Mouse (Mus musculus) midbrain, embryonic 14.5 days (tissue): ENCODE results near the gene Adss. TPM values are rescaled to one million over a fixed set of nuclear protein-coding genes. Genes with fewer than 3 reads are reported as not detected.

Experiments used
- ATAC-seq: fragments of 200-750 bp; cut with Nextera tagmentation; 2 replicates; pipeline ENCODE4 v1.8.0; 2017; ENCODE audit warnings: moderate number of reproducible peaks, moderate library complexity; ENCODE audit not compliant: low FRiP score, low TSS enrichment
- DNase-seq: peaks from one replicate; pipeline ENCODE4 v3.0.0-alpha.2; 2015
- H3K27ac ChIP-seq: fragments of 300-500 bp; sonication (generic); replicated peaks from 2 replicates; pipeline ENCODE4 v1.5.1; 2014; ENCODE audit warnings: mild to moderate bottlenecking, low read depth, low read length, moderate library complexity
- H3K27me3 ChIP-seq: fragments of 300-500 bp; sonication (generic); 2 replicates; pipeline ENCODE4 v1.6.1; 2014; ENCODE audit warnings: low read length, control low read depth, mixed read lengths; ENCODE audit not compliant: control insufficient read depth, insufficient read depth
- H3K36me3 ChIP-seq: fragments of 300-500 bp; sonication (generic); 2 replicates; pipeline ENCODE4 v1.6.1; 2014; ENCODE audit warnings: low read length, control low read depth; ENCODE audit not compliant: control insufficient read depth, insufficient read depth
- H3K4me1 ChIP-seq: fragments of 300-500 bp; sonication (generic); 2 replicates; pipeline ENCODE4 v1.6.1; 2014; ENCODE audit warnings: mild to moderate bottlenecking, antibody characterized with exemption, low read length, control low read depth; ENCODE audit not compliant: control insufficient read depth, insufficient read depth
- H3K4me2 ChIP-seq: fragments of 300-500 bp; sonication (generic); 2 replicates; pipeline ENCODE4 v1.6.1; 2014; ENCODE audit warnings: mild to moderate bottlenecking, low read length, moderate library complexity
- H3K4me3 ChIP-seq: fragments of 300-500 bp; sonication (generic); replicated peaks from 2 replicates; pipeline ENCODE4 v1.5.1; 2014; ENCODE audit warnings: low read depth, low read length
- H3K9ac ChIP-seq: fragments of 300-500 bp; sonication (generic); replicated peaks from 2 replicates; pipeline ENCODE4 v1.6.1; 2014; ENCODE audit warnings: mild to moderate bottlenecking, low read length, moderate library complexity
- H3K9me3 ChIP-seq: fragments of 300-500 bp; sonication (generic); 2 replicates; pipeline ENCODE4 v1.6.1; 2016; ENCODE audit warnings: low read length, control low read depth, mixed read lengths; ENCODE audit not compliant: control insufficient read depth
- WGBS: fragments of 180-500 bp; shearing (Covaris S2); extraction: QIAGEN DNeasy Blood & Tissue Kit; methylation state at CpG from one replicate; pipeline ENCODE4 v1.1.7; 2014; 5-methylcytosine and 5-hydroxymethylcytosine counted together
- polyA plus RNA-seq: library from polyadenylated mRNA; unstranded; fragments of >200 nt; fragmentation: Nextera tagmentation; extraction: Ambion mirVana; gene quantifications from 2 replicates; pipeline ENCODE4 v1.2.1, GENCODE M21; 2014

Gene Adss
- polyA plus RNA-seq, 1 experiment from 2014 or later, result 54.3 TPM

- WGBS, result 89% methylated on average over 3 of the region's 3 CpGs
- peaks cover 17% of the 10 kb centered on the region for H3K4me1 ChIP-seq
- no peak for DNase-seq
- no peak overlapping the region for H3K4me2 ChIP-seq
- no peak for ATAC-seq
- peaks cover 7% of the 10 kb centered on the region for H3K9me3 ChIP-seq
- H3K27me3 ChIP-seq, result no peaks in the 10 kb centered on the region
- H3K27ac ChIP-seq, result no peak overlapping the region
- no peak overlapping the region for H3K9ac ChIP-seq
- no peak overlapping the region for H3K4me3 ChIP-seq
- no peaks in the 10 kb centered on the region for H3K36me3 ChIP-seq
Observed at GRCm38 (mm10) chr1:177792835-177793234, 3.5 kb downstream of the Adss start.

DNA sequence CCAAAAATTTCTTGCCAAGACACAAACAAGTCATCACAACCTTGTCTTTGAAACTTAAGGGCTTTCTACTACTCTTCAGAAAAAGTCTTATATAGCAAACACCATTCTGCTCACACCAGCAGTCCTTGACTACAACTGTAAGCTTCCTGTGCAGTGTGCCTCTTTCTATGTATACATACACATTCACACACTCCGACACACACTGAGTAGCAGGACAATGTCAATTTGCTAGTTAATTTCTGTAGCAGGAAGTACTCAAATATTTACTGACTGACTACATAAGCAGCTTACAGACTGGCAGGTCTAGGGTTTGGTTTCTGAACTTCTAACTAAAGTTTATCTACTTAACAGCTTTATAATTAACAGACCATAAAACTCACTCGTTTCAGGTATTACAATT lies 18.9 kb downstream of the Adss start:
- 93% methylated on average over 2 of the region's 2 CpGs for WGBS
- Histone ChIP-seq H3K4me1 (no peaks in the 10 kb centered on the region), H3K9ac (no peak overlapping the region), H3K4me3 (no peak overlapping the region), H3K4me2 (no peak overlapping the region), H3K36me3 (peaks cover 38% of the 10 kb centered on the region), H3K9me3 (no peaks in the 10 kb centered on the region), H3K27me3 (no peaks in the 10 kb centered on the region), H3K27ac (no peak overlapping the region)
- ATAC-seq (no peak), DNase-seq (no peak)

GRCm38 (mm10) chr1:177768931-177769330 lies 27.4 kb downstream of the Adss start:
- no peaks in the 10 kb centered on the region for H3K27me3 ChIP-seq
- no peak overlapping the region for H3K4me3 ChIP-seq
- no peaks in the 10 kb centered on the region for H3K9me3 ChIP-seq
- peaks cover 49% of the 10 kb centered on the region for H3K36me3 ChIP-seq
- no peaks in the 10 kb centered on the region for H3K4me1 ChIP-seq
- H3K27ac ChIP-seq, result no peak overlapping the region
- H3K9ac ChIP-seq, result no peak overlapping the region
- no peak overlapping the region for H3K4me2 ChIP-seq
- no peak for ATAC-seq
- no peak for DNase-seq

DNA sequence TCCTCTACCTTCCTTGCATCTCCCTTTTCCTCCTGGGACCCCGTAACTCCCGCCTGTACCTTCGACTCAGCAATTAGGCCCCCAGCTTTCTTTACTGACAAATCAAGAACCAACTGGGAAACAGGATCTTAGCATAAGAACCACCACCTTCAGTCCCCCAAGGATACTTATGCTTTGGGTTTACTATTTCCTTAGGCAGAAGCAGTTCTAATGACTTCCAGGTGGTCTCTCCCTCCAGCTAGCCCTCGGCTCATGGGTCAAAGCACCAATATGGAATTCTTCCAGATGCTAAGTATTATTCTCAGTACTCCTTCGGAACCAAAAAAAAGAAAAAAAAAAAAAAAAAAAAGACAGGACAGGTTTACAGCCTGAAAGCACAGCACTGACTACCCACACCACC lies 39.1 kb downstream of the Adss start:
- no peak overlapping the region for H3K4me2 ChIP-seq
- no peaks in the 10 kb centered on the region for H3K36me3 ChIP-seq
- no peak overlapping the region for H3K27ac ChIP-seq
- no peak overlapping the region for H3K4me3 ChIP-seq
- no peaks in the 10 kb centered on the region for H3K27me3 ChIP-seq
- DNase-seq (no peak), ATAC-seq (no peak)
- WGBS, result 92% methylated on average over 5 of the region's 5 CpGs
- no peaks in the 10 kb centered on the region for H3K9me3 ChIP-seq
- no peak overlapping the region for H3K9ac ChIP-seq
- no peaks in the 10 kb centered on the region for H3K4me1 ChIP-seq

- Histone ChIP-seq H3K27ac (no peak overlapping the region), H3K4me3 (no peak overlapping the region), H3K9ac (no peak overlapping the region), H3K4me1 (no peaks in the 10 kb centered on the region), H3K4me2 (no peak overlapping the region), H3K36me3 (no peaks in the 10 kb centered on the region), H3K9me3 (peaks cover 22% of the 10 kb centered on the region), H3K27me3 (no peaks in the 10 kb centered on the region)
- DNase-seq, result no peak
- WGBS, result 43% methylated on average over 1 of the region's 1 CpGs
- no peak for ATAC-seq
Observed at GRCm38 (mm10) chr1:177753496-177753895, 42.8 kb downstream of the Adss start.

- 97% methylated on average over 6 of the region's 6 CpGs for WGBS
- ATAC-seq, result no peak
Observed at GRCm38 (mm10) chr1:177747869-177748540, 48.3 kb downstream of the Adss start.

GRCm38 (mm10) chr1:177744521-177745325 lies 51.6 kb downstream of the Adss start:
- 86% methylated on average over 7 of the region's 7 CpGs for WGBS
- Histone ChIP-seq H3K27me3 (no peaks in the 10 kb centered on the region), H3K4me1 (no peaks in the 10 kb centered on the region), H3K4me3 (no peak overlapping the region), H3K36me3 (no peaks in the 10 kb centered on the region), H3K9me3 (peaks cover 8% of the 10 kb centered on the region), H3K4me2 (no peak overlapping the region), H3K27ac (no peak overlapping the region), H3K9ac (no peak overlapping the region)
- ATAC-seq (no peak), DNase-seq (no peak)

More at GRCm38 (mm10) chr1:177747869-177748540, 48.3 kb downstream of the Adss start:
- H3K9me3 ChIP-seq, result peaks cover 22% of the 10 kb centered on the region
- no peak for DNase-seq
- no peak overlapping the region for H3K4me2 ChIP-seq
- no peaks in the 10 kb centered on the region for H3K36me3 ChIP-seq
- no peaks in the 10 kb centered on the region for H3K27me3 ChIP-seq
- H3K4me3 ChIP-seq, result no peak overlapping the region
- no peak overlapping the region for H3K27ac ChIP-seq
- no peaks in the 10 kb centered on the region for H3K4me1 ChIP-seq
- no peak overlapping the region for H3K9ac ChIP-seq

GRCm38 (mm10) chr1:177742119-177742518 lies 54.2 kb downstream of the Adss start:
- ATAC-seq, result no peak
- H3K4me2 ChIP-seq, result no peak overlapping the region
- no peaks in the 10 kb centered on the region for H3K4me1 ChIP-seq
- WGBS, result 86% methylated on average over 1 of the region's 1 CpGs
- H3K4me3 ChIP-seq, result no peak overlapping the region
- DNase-seq, result no peak
- no peaks in the 10 kb centered on the region for H3K9me3 ChIP-seq
- H3K36me3 ChIP-seq, result no peaks in the 10 kb centered on the region
- H3K27me3 ChIP-seq, result no peaks in the 10 kb centered on the region
- no peak overlapping the region for H3K9ac ChIP-seq
- no peak overlapping the region for H3K27ac ChIP-seq

DNA sequence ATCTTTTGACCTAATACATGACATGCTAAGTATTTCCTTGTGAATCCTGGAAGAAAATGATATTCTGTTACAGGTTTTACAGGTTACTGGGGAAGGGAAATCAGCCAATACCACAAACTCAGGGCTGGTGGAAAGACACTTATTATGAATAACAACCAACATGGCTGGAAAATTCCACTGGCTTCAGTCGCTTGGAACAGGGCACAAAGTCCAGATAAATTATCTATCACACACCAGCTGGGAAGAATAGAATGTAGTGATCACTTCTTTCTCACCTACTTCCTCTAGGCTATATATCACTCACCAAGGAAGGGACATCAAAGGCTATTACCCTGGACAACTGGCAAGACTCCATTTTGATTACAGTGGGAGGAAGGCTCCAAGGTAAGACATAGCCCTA lies 55.6 kb downstream of the Adss start:
- Histone ChIP-seq H3K36me3 (no peaks in the 10 kb centered on the region), H3K4me1 (no peaks in the 10 kb centered on the region), H3K4me2 (no peak overlapping the region), H3K4me3 (no peak overlapping the region), H3K27ac (no peak overlapping the region), H3K9me3 (no peaks in the 10 kb centered on the region), H3K27me3 (no peaks in the 10 kb centered on the region), H3K9ac (no peak overlapping the region)
- DNase-seq (no peak), ATAC-seq (no peak)
- WGBS, result 64% methylated on average over 1 of the region's 1 CpGs
